Mouse (Mus musculus) brain, embryonic 14.5 days (tissue): Measurements from ENCODE around the gene Tubgcp4.

ENCODE experiments used
- CTCF ChIP-seq: fragments of 200-500 bp; IDR thresholded peaks from 2 replicates; pipeline ENCODE4 v1.5.1; 2012; ENCODE audit warnings: inconsistent platforms, mild to moderate bottlenecking, moderate library complexity, borderline replicate concordance; ENCODE audit not compliant: insufficient read depth, insufficient read length; ENCODE audit errors: extremely low read depth
- POLR2A ChIP-seq: fragments of 200-500 bp; IDR thresholded peaks from 2 replicates; pipeline ENCODE4 v1.6.1; 2012; ENCODE audit warnings: mild to moderate bottlenecking, inconsistent platforms, borderline replicate concordance; ENCODE audit not compliant: poor library complexity, insufficient read depth, insufficient read length, severe bottlenecking; ENCODE audit errors: extremely low read depth

DNA sequence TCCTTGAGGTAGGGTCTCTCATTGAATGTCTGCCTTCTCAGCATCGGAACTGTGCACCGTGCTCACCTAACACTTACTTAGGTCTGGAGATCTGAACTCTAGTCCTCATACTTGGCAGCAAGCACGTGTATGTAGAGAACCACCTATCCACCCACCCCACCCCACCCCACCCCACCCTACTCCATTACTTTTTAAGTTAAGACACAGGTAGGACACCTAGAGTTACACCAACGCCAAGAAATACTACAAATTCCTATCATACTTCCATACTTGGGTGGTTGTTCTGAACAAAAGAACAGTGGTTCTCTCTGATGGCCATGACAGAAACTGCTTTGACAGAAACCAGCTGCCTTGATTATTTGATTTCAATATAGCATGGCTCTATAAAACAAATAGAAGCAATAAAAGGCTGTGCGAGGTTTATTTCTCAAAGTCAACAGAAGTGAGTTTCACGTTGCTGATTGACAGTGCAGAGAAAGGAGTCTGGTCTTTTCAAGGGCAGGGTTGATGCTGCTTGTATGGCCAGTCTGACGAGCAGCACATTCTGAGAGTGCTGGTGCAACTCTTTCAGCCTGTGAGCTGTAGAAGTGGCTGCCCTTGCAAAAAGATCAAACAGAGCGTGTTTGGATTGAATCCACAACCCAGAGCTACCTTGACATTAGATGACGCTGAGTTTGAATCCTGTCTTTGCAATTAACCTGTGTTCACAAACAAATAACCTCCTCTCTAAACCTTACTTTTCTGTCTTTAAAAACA lies 41.4 kb upstream of the Tubgcp4 start:
- TF ChIP-seq CTCF (no peak), POLR2A (no peak)
